Mouse (Mus musculus) heart, postnatal 0 days (tissue): ENCODE data around the gene Il17rc. TPM values are rescaled to one million over a fixed set of nuclear protein-coding genes. Genes with fewer than 3 reads are reported as not detected.

ENCODE experiments used
- ATAC-seq: fragments of 200-750 bp; cut with Nextera tagmentation; 2 replicates; pipeline ENCODE4 v1.8.0; 2017; ENCODE audit warnings: low read depth, moderate number of reproducible peaks, moderate library complexity; ENCODE audit not compliant: insufficient read depth
- DNase-seq: peaks from one replicate; pipeline ENCODE4 v3.0.0-alpha.2; 2016; ENCODE audit warnings: low spot score
- H3K27ac ChIP-seq: fragments of 300-500 bp; sonication (generic); 2 replicates; pipeline ENCODE4 v1.5.1; 2014; ENCODE audit warnings: low read depth, mild to moderate bottlenecking
- H3K27me3 ChIP-seq: fragments of 300-500 bp; sonication (generic); 2 replicates; pipeline ENCODE4 v1.6.1; 2014; ENCODE audit warnings: low read length, mixed read lengths; ENCODE audit not compliant: control insufficient read depth, insufficient read depth
- H3K36me3 ChIP-seq: fragments of 300-500 bp; sonication (generic); replicated peaks from 2 replicates; pipeline ENCODE4 v1.6.1; 2014; ENCODE audit warnings: low read length, mixed read lengths; ENCODE audit not compliant: control insufficient read depth, insufficient read depth
- H3K4me1 ChIP-seq: fragments of 300-500 bp; sonication (generic); 2 replicates; pipeline ENCODE4 v1.6.1; 2014; ENCODE audit warnings: antibody characterized with exemption; ENCODE audit not compliant: control insufficient read depth, insufficient read depth
- H3K4me2 ChIP-seq: fragments of 300-500 bp; sonication (generic); 2 replicates; pipeline ENCODE4 v1.6.1; 2014; ENCODE audit warnings: low read depth, mild to moderate bottlenecking, low read length, moderate library complexity
- H3K4me3 ChIP-seq: fragments of 300-500 bp; sonication (generic); 2 replicates; pipeline ENCODE4 v1.5.1; 2014; ENCODE audit warnings: low read depth, low read length
- H3K9ac ChIP-seq: fragments of 300-500 bp; sonication (generic); replicated peaks from 2 replicates; pipeline ENCODE4 v1.6.1; 2014; ENCODE audit warnings: low read depth, low read length, mixed read lengths
- H3K9me3 ChIP-seq: fragments of 300-500 bp; sonication (generic); replicated peaks from 2 replicates; pipeline ENCODE4 v1.6.1; 2016; ENCODE audit warnings: low read length; ENCODE audit not compliant: control insufficient read depth
- CTCF ChIP-seq: IDR thresholded peaks from 2 replicates; pipeline ENCODE4 v1.5.1; 2016; ENCODE audit warnings: antibody characterized with exemption, control low read depth, low read depth
- EP300 ChIP-seq: IDR thresholded peaks from 2 replicates; pipeline ENCODE4 v1.6.1; 2016; ENCODE audit warnings: antibody characterized with exemption, low read depth
- WGBS: fragments of 180-500 bp; shearing (Covaris S2); extraction: QIAGEN DNeasy Blood & Tissue Kit; methylation state at CpG from one replicate; pipeline ENCODE4 v1.1.7; 2014; 5-methylcytosine and 5-hydroxymethylcytosine counted together
- polyA plus RNA-seq: library from polyadenylated mRNA; unstranded; fragments of >200 nt; fragmentation: Nextera tagmentation; extraction: Ambion mirVana; gene quantifications from 2 replicates; pipeline ENCODE4 v1.2.1, GENCODE M21; 2015
- total RNA-seq: library from RNA; depleted of rRNA; stranded (reverse); fragments of >200 nt; gene quantifications from 2 replicates; pipeline ENCODE4 v1.2.3, GENCODE M21; 2014; ENCODE audit warnings: low replicate concordance

Gene Il17rc
- total and polyA plus RNA-seq, 2 experiments from 2014 or later = 12.1 to 22.1 TPM

DNA sequence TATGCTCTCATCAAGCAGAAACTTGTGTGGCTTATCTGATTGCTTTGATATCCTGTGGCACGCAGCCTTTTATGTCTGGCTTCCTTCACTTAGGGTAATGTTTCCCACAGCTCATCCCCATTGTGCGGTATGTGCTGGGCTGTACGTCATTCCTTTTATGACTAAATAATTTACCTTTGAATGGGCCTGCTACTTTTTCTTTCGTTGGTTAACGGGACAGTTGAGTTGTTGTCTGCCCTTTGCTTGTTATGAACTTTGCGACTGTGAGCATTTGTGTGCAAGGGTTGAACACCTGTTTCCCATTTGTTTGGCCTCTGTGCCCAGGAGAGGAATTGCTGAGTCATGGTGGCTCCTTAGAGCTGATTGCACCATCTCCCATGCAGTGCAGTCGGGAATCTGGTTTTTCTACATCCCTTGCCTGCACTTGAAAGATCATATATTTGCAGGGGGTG, 15.9 kb downstream of the Il17rc start:
- TF ChIP-seq EP300 (no peak), CTCF (no peak)
- no peak overlapping the region for H3K4me2 ChIP-seq
- WGBS = 62% methylated on average over 7 of the region's 7 CpGs
- H3K27ac ChIP-seq = no peak overlapping the region
- H3K9ac ChIP-seq = no peak overlapping the region
- H3K27me3 ChIP-seq = no peaks in the 10 kb centered on the region
- no peak overlapping the region for H3K4me3 ChIP-seq
- ATAC-seq (no peak), DNase-seq (no peak)
- peaks cover 47% of the 10 kb centered on the region for H3K36me3 ChIP-seq
- peaks cover 13% of the 10 kb centered on the region for H3K4me1 ChIP-seq
- H3K9me3 ChIP-seq = no peaks in the 10 kb centered on the region

GRCm38 (mm10) chr6:113489410-113489809, 18.2 kb downstream of the Il17rc start:
- Histone ChIP-seq H3K9ac (no peak overlapping the region), H3K27ac (no peak overlapping the region), H3K4me3 (no peak overlapping the region), H3K27me3 (no peaks in the 10 kb centered on the region), H3K36me3 (peaks cover 53% of the 10 kb centered on the region), H3K9me3 (no peaks in the 10 kb centered on the region), H3K4me2 (no peak overlapping the region), H3K4me1 (0 out of 2 replicates have a peak, but pooled peaks cover 1% of the 10 kb centered on the region)
- DNase-seq (no peak), ATAC-seq (no peak)
- no peak for TF ChIP-seq CTCF
- no peak for TF ChIP-seq EP300
- WGBS = 96% methylated on average over 14 of the region's 14 CpGs

DNA sequence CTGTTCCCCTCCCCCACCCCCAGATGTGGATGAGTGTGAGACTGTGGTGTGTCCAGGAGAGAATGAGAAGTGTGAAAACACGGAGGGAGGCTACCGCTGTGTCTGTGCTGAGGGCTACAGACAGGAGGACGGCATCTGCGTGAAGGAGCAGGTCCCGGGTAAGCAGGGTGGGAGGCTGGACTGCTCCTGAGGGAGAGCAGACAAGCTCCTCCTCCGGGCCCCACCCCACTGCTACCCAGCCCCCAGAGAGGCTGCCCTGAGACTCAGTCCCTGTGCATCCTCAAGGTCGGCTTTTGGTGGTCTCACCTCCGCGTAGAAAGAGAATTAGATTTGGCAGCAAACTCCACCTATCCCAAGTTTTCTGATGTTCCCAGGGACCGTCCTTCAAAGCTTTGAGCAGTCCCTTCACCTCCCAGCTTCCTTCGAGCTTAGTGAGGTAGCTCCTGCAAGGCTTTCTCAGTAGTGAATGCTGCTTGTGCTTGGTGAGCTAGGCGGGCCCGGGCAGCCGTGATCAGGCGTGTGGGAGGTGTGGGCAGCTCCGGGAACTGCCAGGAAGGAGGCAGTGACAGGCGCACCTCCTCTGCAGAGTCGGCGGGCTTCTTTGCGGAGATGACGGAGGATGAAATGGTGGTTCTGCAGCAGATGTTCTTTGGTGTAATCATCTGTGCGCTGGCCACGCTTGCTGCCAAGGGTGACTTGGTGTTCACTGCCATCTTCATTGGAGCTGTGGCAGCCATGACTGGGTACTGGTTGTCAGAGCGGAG, 21.1 kb downstream of the Il17rc start:
- TF ChIP-seq EP300 (no peak), CTCF (no peak)
- 64% methylated on average over 24 of the region's 24 CpGs for WGBS
- H3K4me1 ChIP-seq = peaks cover 13% of the 10 kb centered on the region; the same call in 1 of the 2 replicates
- ATAC-seq = no peak
- no peak overlapping the region for H3K4me3 ChIP-seq
- H3K36me3 ChIP-seq = peaks cover 45% of the 10 kb centered on the region
- H3K9ac ChIP-seq = no peak overlapping the region
- no peak for DNase-seq
- H3K9me3 ChIP-seq = no peaks in the 10 kb centered on the region
- no peak overlapping the region for H3K4me2 ChIP-seq
- peaks cover 13% of the 10 kb centered on the region; the same call in 1 of the 2 replicates for H3K27me3 ChIP-seq
- H3K27ac ChIP-seq = no peak overlapping the region

- DNase-seq (peak; percentile 69), ATAC-seq (peak; percentile 85)
- H3K36me3 ChIP-seq = peaks cover 32% of the 10 kb centered on the region
- H3K4me1 ChIP-seq = peaks cover 13% of the 10 kb centered on the region; the same call in 1 of the 2 replicates
- 0 out of 2 replicates have a peak overlapping the region, but pooled peaks have one; percentile 0 for H3K27ac ChIP-seq
- peak overlapping the region; percentile 57 for H3K4me2 ChIP-seq
- H3K9me3 ChIP-seq = no peaks in the 10 kb centered on the region
- TF ChIP-seq CTCF (peak; percentile 59), EP300 (no peak)
- peaks cover 15% of the 10 kb centered on the region; the same call in 1 of the 2 replicates for H3K27me3 ChIP-seq
- H3K9ac ChIP-seq = 0 out of 2 replicates have a peak overlapping the region, but pooled peaks have one; percentile 4
- WGBS = under 1% methylated on average over 54 of the region's 54 CpGs
- peak overlapping the region; percentile 45 for H3K4me3 ChIP-seq
Measured at GRCm38 (mm10) chr6:113494258-113494788, 23.1 kb downstream of the Il17rc start.

- H3K4me1 ChIP-seq = peaks cover 13% of the 10 kb centered on the region; the same call in 1 of the 2 replicates
- ATAC-seq (peak; percentile 5; the same call in 1 of the 2 replicates), DNase-seq (no peak)
- H3K9me3 ChIP-seq = no peaks in the 10 kb centered on the region
- H3K27ac ChIP-seq = no peak overlapping the region
- no peak for TF ChIP-seq CTCF
- TF ChIP-seq EP300 = no peak
- no peak overlapping the region for H3K9ac ChIP-seq
- peaks cover 18% of the 10 kb centered on the region; the same call in 1 of the 2 replicates for H3K27me3 ChIP-seq
- H3K36me3 ChIP-seq = peaks cover 24% of the 10 kb centered on the region
- H3K4me2 ChIP-seq = peak overlapping the region; percentile 57
- 22% methylated on average over 28 of the region's 28 CpGs for WGBS
- H3K4me3 ChIP-seq = peak overlapping the region; percentile 45
Measured at GRCm38 (mm10) chr6:113495071-113495675, 23.9 kb downstream of the Il17rc start.
